Mouse (Mus musculus) neural tube, embryonic 15.5 days (tissue): ENCODE data around the gene Hddc3. TPM values are rescaled to one million over a fixed set of nuclear protein-coding genes. Genes with fewer than 3 reads are reported as not detected.

Experiments
- ATAC-seq: fragments of 200-750 bp; cut with Nextera tagmentation; 2 replicates; pipeline ENCODE4 v1.8.0; 2017; ENCODE audit warnings: mild to moderate bottlenecking, moderate TSS enrichment, moderate library complexity; ENCODE audit not compliant: low FRiP score
- H3K27ac ChIP-seq: fragments of 300-500 bp; sonication (generic); replicated peaks from 2 replicates; pipeline ENCODE4 v1.5.1; 2015; ENCODE audit warnings: mild to moderate bottlenecking, inconsistent platforms
- H3K27me3 ChIP-seq: fragments of 300-500 bp; sonication (generic); replicated peaks from 2 replicates; pipeline ENCODE4 v1.6.1; 2015; ENCODE audit warnings: inconsistent platforms
- H3K36me3 ChIP-seq: fragments of 300-500 bp; sonication (generic); 2 replicates; pipeline ENCODE4 v1.6.1; 2015; ENCODE audit warnings: inconsistent platforms
- H3K4me1 ChIP-seq: fragments of 300-500 bp; sonication (generic); 2 replicates; pipeline ENCODE4 v1.6.1; 2015; ENCODE audit warnings: inconsistent platforms
- H3K4me2 ChIP-seq: fragments of 300-500 bp; sonication (generic); 2 replicates; pipeline ENCODE4 v1.6.1; 2015; ENCODE audit warnings: inconsistent platforms, mild to moderate bottlenecking, moderate library complexity
- H3K4me3 ChIP-seq: fragments of 300-500 bp; sonication (generic); replicated peaks from 2 replicates; pipeline ENCODE4 v1.5.1; 2015; ENCODE audit warnings: mild to moderate bottlenecking, inconsistent platforms
- H3K9ac ChIP-seq: fragments of 300-500 bp; sonication (generic); replicated peaks from 2 replicates; pipeline ENCODE4 v1.6.1; 2015; ENCODE audit warnings: mild to moderate bottlenecking, inconsistent platforms
- H3K9me3 ChIP-seq: fragments of 300-500 bp; sonication (generic); replicated peaks from 2 replicates; pipeline ENCODE4 v1.6.1; 2016; ENCODE audit warnings: inconsistent platforms
- WGBS: fragments of 180-500 bp; shearing (Covaris S2); methylation state at CpG from one replicate; pipeline ENCODE4 v1.1.7; 2015; ENCODE audit warnings: mixed read lengths; 5-methylcytosine and 5-hydroxymethylcytosine counted together
- polyA plus RNA-seq: library from polyadenylated mRNA; unstranded; fragments of >200 nt; fragmentation: Nextera tagmentation; extraction: Ambion mirVana; gene quantifications from 2 replicates; pipeline ENCODE4 v1.2.1, GENCODE M21; 2015

Gene Hddc3
- polyA plus RNA-seq, result 20.7 and 20.8 TPM in 2 replicates

- Histone ChIP-seq H3K4me3 (peak within 1 kb of the TSS; percentile 46), H3K27ac (peak within 1 kb of the TSS; percentile 83), H3K9me3 (no peaks in the 10 kb centered on the region), H3K4me1 (peaks cover 48% of the 10 kb centered on the region), H3K36me3 (no peaks in the 10 kb centered on the region), H3K4me2 (peak within 1 kb of the TSS; percentile 78), H3K9ac (peak within 1 kb of the TSS; percentile 60), H3K27me3 (no peaks in the 10 kb centered on the region)
- peak; percentile 22; the same call in 1 of the 2 replicates for ATAC-seq
- WGBS, result 1% methylated on average over 25 of the region's 25 CpGs
These were observed at the start of gene Hddc3 for GRCm38 (mm10) chr7:80342858-80343257. Gene Hddc3, plus strand, starts transcription at chr7:80343104.

GRCm38 (mm10) chr7:80294062-80294763 is 48.7 kb upstream of the Hddc3 start, which contains the start of gene Prc1:
Gene Prc1, plus strand, starts transcription at chr7:80294450.
- ATAC-seq, result peak; percentile 99
- H3K27ac ChIP-seq, result peak within 1 kb of the TSS; percentile 72
- no peaks in the 10 kb centered on the region for H3K27me3 ChIP-seq
- H3K9me3 ChIP-seq, result no peaks in the 10 kb centered on the region
- peaks cover 24% of the 10 kb centered on the region for H3K36me3 ChIP-seq
- under 1% methylated on average over 52 of the region's 52 CpGs for WGBS
- peak within 1 kb of the TSS; percentile 93 for H3K4me2 ChIP-seq
- peaks cover 8% of the 10 kb centered on the region for H3K4me1 ChIP-seq
- peak within 1 kb of the TSS; percentile 62 for H3K4me3 ChIP-seq
- peak within 1 kb of the TSS; percentile 47 for H3K9ac ChIP-seq

- peaks cover 19% of the 10 kb centered on the region for H3K36me3 ChIP-seq
- H3K27me3 ChIP-seq, result no peaks in the 10 kb centered on the region
- peaks cover 8% of the 10 kb centered on the region for H3K4me1 ChIP-seq
- H3K9me3 ChIP-seq, result no peaks in the 10 kb centered on the region
- H3K4me3 ChIP-seq, result peak overlapping the region; percentile 62
- peak overlapping the region; percentile 42 for H3K27ac ChIP-seq
- H3K4me2 ChIP-seq, result peak overlapping the region; percentile 93
- 9% methylated on average over 37 of the region's 37 CpGs for whole genome bisulfite sequencing
- peak overlapping the region; percentile 47 for H3K9ac ChIP-seq
- ATAC-seq, result peak; percentile 66; the same call in 1 of the 2 replicates
These were observed 47.9 kb upstream of the Hddc3 start for GRCm38 (mm10) chr7:80294764-80295648.

GRCm38 (mm10) chr7:80296462-80296861 is 46.4 kb upstream of the Hddc3 start:
- no peak overlapping the region for H3K27ac ChIP-seq
- no peak overlapping the region for H3K4me3 ChIP-seq
- peak overlapping the region; percentile 13; the same call in 1 of the 2 replicates for H3K4me2 ChIP-seq
- H3K4me1 ChIP-seq, result peaks cover 8% of the 10 kb centered on the region
- peaks cover 7% of the 10 kb centered on the region; the same call in 1 of the 2 replicates for H3K36me3 ChIP-seq
- H3K9me3 ChIP-seq, result no peaks in the 10 kb centered on the region
- no peak for ATAC-seq
- H3K27me3 ChIP-seq, result no peaks in the 10 kb centered on the region
- no peak overlapping the region for H3K9ac ChIP-seq
- 96% methylated on average over 6 of the region's 6 CpGs for WGBS

GRCm38 (mm10) chr7:80297041-80297440 is 45.9 kb upstream of the Hddc3 start:
- Histone ChIP-seq H3K36me3 (peaks cover 2% of the 10 kb centered on the region; the same call in 1 of the 2 replicates), H3K9me3 (no peaks in the 10 kb centered on the region), H3K27ac (no peak overlapping the region), H3K4me3 (no peak overlapping the region), H3K9ac (no peak overlapping the region), H3K4me1 (peaks cover 8% of the 10 kb centered on the region), H3K4me2 (no peak overlapping the region), H3K27me3 (no peaks in the 10 kb centered on the region)
- ATAC-seq, result no peak
- WGBS, result 87% methylated on average over 3 of the region's 3 CpGs

GRCm38 (mm10) chr7:80298754-80299153 is 44.1 kb upstream of the Hddc3 start:
- Histone ChIP-seq H3K9ac (no peak overlapping the region), H3K4me3 (no peak overlapping the region), H3K9me3 (no peaks in the 10 kb centered on the region), H3K4me2 (no peak overlapping the region), H3K27me3 (no peaks in the 10 kb centered on the region), H3K36me3 (no peaks in the 10 kb centered on the region), H3K27ac (no peak overlapping the region), H3K4me1 (peaks cover 6% of the 10 kb centered on the region)
- WGBS, result 96% methylated on average over 4 of the region's 4 CpGs
- ATAC-seq, result no peak

- Histone ChIP-seq H3K27ac (no peak overlapping the region), H3K4me3 (no peak overlapping the region), H3K9me3 (no peaks in the 10 kb centered on the region), H3K4me2 (no peak overlapping the region), H3K36me3 (peaks cover 4% of the 10 kb centered on the region; the same call in 1 of the 2 replicates), H3K9ac (no peak overlapping the region), H3K27me3 (no peaks in the 10 kb centered on the region), H3K4me1 (0 out of 2 replicates have a peak, but pooled peaks cover 3% of the 10 kb centered on the region)
- ATAC-seq, result no peak
- 94% methylated on average over 3 of the region's 3 CpGs for WGBS
These were observed 43.3 kb upstream of the Hddc3 start for GRCm38 (mm10) chr7:80299568-80299967.

- WGBS, result 90% methylated on average over 2 of the region's 2 CpGs
- no peak for ATAC-seq
These were observed 41.4 kb upstream of the Hddc3 start for GRCm38 (mm10) chr7:80301522-80301921.

GRCm38 (mm10) chr7:80307766-80308165 is 35.1 kb upstream of the Hddc3 start:
- Histone ChIP-seq H3K4me1 (no peaks in the 10 kb centered on the region), H3K4me2 (no peak overlapping the region), H3K4me3 (no peak overlapping the region), H3K36me3 (peaks cover 16% of the 10 kb centered on the region), H3K9me3 (no peaks in the 10 kb centered on the region), H3K27me3 (no peaks in the 10 kb centered on the region), H3K9ac (no peak overlapping the region), H3K27ac (no peak overlapping the region)
- ATAC-seq, result no peak
- WGBS, result 92% methylated on average over 3 of the region's 3 CpGs

More at GRCm38 (mm10) chr7:80301522-80301921, 41.4 kb upstream of the Hddc3 start:
- no peak overlapping the region for H3K9ac ChIP-seq
- no peaks in the 10 kb centered on the region for H3K4me1 ChIP-seq
- no peaks in the 10 kb centered on the region for H3K27me3 ChIP-seq
- no peak overlapping the region for H3K4me3 ChIP-seq
- no peak overlapping the region for H3K4me2 ChIP-seq
- no peak overlapping the region for H3K27ac ChIP-seq
- no peaks in the 10 kb centered on the region for H3K9me3 ChIP-seq
- H3K36me3 ChIP-seq, result peaks cover 9% of the 10 kb centered on the region; the same call in 1 of the 2 replicates

- WGBS, result 88% methylated on average over 7 of the region's 7 CpGs
- no peaks in the 10 kb centered on the region for H3K27me3 ChIP-seq
- no peak for ATAC-seq
- H3K36me3 ChIP-seq, result peaks cover 32% of the 10 kb centered on the region
- no peak overlapping the region for H3K9ac ChIP-seq
- no peaks in the 10 kb centered on the region for H3K9me3 ChIP-seq
- H3K27ac ChIP-seq, result no peak overlapping the region
- H3K4me2 ChIP-seq, result no peak overlapping the region
- H3K4me3 ChIP-seq, result no peak overlapping the region
- H3K4me1 ChIP-seq, result no peaks in the 10 kb centered on the region
These were observed 32.1 kb upstream of the Hddc3 start for GRCm38 (mm10) chr7:80310771-80311170.

GRCm38 (mm10) chr7:80315733-80316132 is 27.2 kb upstream of the Hddc3 start:
- Histone ChIP-seq H3K4me3 (no peak overlapping the region), H3K36me3 (peaks cover 61% of the 10 kb centered on the region), H3K27ac (no peak overlapping the region), H3K9me3 (no peaks in the 10 kb centered on the region), H3K27me3 (no peaks in the 10 kb centered on the region), H3K4me2 (no peak overlapping the region), H3K9ac (no peak overlapping the region), H3K4me1 (no peaks in the 10 kb centered on the region)
- ATAC-seq, result no peak
- WGBS, result 90% methylated on average over 2 of the region's 2 CpGs
